Mouse (Mus musculus): ENCODE data around the gene Tox2.

Tox2 gene

GRCm38 (mm10) chr2:163202884-163203634 is at the start of gene Tox2:
Gene Tox2, plus strand, starts transcription at chr2:163203125.
- peak in 1 of 2 experiments; percentile 35 for DNase-seq (ENCODE audit: low spot score in 2 of 2)

GRCm38 (mm10) chr2:163154673-163155072 is 48.3 kb upstream of the Tox2 start:
- no peak for DNase-seq (ENCODE audit: low spot score in 2 of 2)

DNA sequence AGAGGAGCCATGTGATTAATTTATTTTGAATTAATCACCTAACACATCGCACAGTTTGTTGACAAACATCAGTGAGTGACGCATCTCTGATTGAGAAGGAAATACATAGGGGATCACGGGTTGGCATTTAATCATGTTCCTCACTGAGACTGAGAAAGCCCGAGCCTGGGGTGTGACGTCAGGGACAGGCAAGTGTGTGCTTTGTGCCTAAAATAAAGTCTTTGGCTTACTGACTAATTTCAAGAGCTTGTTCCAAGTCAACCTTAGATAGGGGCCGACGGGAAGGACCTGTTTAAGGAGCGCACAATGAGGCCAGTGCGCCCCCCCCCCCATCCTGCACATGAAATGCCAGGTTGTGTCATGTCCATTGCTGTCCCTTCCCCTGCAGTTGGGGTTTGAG is 43.9 kb upstream of the Tox2 start:
- no peak for DNase-seq (ENCODE audit: low spot score in 2 of 2)

GRCm38 (mm10) chr2:163164461-163164990 is 38.4 kb upstream of the Tox2 start:
- no peak for DNase-seq (ENCODE audit: low spot score in 2 of 2)

DNA sequence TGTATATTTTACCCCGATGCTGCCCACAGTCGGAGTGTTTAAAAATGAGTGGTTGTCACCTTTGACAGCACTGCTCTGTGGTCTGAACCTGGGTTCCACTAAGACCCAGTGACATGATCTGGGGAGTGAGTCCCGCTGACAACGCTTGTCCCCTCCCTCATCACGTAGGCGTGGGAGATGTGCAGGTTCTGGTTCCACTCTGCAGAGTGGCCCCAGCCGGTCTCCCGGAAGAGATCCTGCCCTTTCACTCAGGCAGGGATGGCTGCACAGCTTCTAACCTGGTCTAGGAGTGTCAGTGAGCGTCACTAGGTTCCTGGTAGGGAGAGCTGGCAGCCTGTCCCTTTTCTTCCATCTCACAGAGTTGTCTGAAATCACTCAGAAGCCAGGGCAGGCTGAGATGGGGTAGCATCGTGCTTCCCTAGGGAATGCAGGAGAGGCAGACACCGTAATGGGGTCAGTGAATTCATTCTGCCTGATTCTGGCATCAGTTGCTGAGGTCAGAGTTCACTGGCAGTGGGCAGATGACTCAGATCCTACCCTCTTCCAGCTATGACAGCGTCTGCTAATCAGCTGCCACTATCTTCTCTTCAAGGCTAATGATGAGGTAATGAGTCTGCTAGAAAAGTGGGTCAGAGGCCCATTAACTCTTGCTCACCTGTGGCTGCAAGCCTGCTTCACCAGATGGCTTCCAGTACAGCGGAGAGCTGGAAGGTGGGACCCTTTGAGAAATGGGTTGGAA is 36.7 kb upstream of the Tox2 start:
- DNase-seq (ENCODE audit: low spot score in 2 of 2) = no peak

GRCm38 (mm10) chr2:163171891-163172290 is 31.0 kb upstream of the Tox2 start:
- no peak for DNase-seq (ENCODE audit: low spot score in 2 of 2)

GRCm38 (mm10) chr2:163174066-163174465 is 28.9 kb upstream of the Tox2 start:
- DNase-seq (ENCODE audit: low spot score in 2 of 2) = no peak

- DNase-seq (ENCODE audit: low spot score in 2 of 2) = no peak
These were observed 27.1 kb upstream of the Tox2 start for GRCm38 (mm10) chr2:163175831-163176230.

- DNase-seq (ENCODE audit: low spot score in 2 of 2) = no peak
These were observed 26.4 kb upstream of the Tox2 start for GRCm38 (mm10) chr2:163176502-163176901.

- DNase-seq (ENCODE audit: low spot score in 2 of 2) = no peak
These were observed 15.4 kb upstream of the Tox2 start for GRCm38 (mm10) chr2:163187552-163187951.

DNA sequence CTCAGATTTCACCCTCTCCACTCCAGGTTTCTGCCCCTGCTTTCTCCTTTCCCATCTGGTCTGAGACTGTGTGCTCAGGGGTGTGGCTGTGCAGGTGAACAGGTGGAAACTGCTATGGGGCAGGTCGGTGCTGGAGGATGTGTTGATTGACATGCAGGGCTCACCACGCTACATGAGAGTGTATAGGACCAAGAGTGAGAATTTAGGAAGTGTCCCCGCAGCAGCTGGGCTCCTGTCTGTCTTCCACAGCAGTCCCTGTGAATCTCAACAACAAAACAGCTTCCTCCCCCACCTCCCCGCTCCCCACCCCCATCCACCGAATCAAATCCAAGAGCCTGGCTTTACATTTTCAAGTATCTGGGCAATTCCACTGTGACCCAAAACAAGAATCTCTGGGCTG is 13.3 kb upstream of the Tox2 start:
- no peak for DNase-seq (ENCODE audit: low spot score in 2 of 2)

GRCm38 (mm10) chr2:163190004-163190441 is 12.9 kb upstream of the Tox2 start:
- DNase-seq (ENCODE audit: low spot score in 2 of 2) = no peak

GRCm38 (mm10) chr2:163192485-163192884 is 10.4 kb upstream of the Tox2 start:
- no peak for DNase-seq (ENCODE audit: low spot score in 2 of 2)

- DNase-seq (ENCODE audit: low spot score in 2 of 2) = no peak
These were observed 8.9 kb upstream of the Tox2 start for GRCm38 (mm10) chr2:163194015-163194414.

GRCm38 (mm10) chr2:163194543-163194942 is 8.4 kb upstream of the Tox2 start:
- peak in 1 of 2 experiments; percentile 35 for DNase-seq (ENCODE audit: low spot score in 2 of 2)

- no peak for DNase-seq (ENCODE audit: low spot score in 2 of 2)
These were observed 7.7 kb upstream of the Tox2 start for GRCm38 (mm10) chr2:163195106-163195833.

DNA sequence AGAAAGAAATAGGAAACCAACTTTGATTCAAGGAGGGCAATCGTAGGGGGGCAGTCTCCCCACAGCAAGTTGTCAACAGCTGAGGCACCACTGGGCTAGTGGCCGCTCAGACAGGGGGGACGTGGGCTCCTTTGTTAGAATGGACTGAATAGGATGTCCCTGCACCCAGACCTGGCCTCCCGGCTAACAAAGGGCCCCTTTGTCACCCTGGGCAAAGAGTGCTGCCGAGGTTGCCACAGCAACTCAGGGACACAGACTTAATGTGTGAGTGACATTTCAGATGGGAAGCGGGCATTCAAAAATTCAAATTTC is 7.1 kb upstream of the Tox2 start:
- DNase-seq (ENCODE audit: low spot score in 2 of 2) = no peak

- no peak for DNase-seq (ENCODE audit: low spot score in 2 of 2)
These were observed 1.0 kb upstream of the Tox2 start for GRCm38 (mm10) chr2:163201897-163202296.

DNA sequence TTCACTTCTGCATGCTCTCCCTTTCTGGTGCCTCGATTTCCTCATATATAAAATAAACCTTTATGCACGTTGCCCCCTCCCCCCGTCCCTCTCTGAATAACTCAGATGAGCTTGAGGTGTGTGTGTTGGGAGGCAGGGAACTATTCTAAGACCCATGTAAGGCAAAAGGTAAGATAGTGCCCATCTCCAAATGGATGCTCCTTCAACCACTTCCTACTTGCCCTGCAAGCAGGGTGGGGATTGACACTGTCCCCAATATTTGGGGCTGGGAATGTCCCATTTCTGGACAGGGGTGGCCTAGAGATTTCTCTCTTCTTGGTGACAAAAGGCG is 407 bp upstream of the Tox2 start:
- no peak for DNase-seq (ENCODE audit: low spot score in 2 of 2)

GRCm38 (mm10) chr2:163203635-163204547 is 966 bp downstream of the Tox2 start:
- no peak for DNase-seq (ENCODE audit: low spot score in 2 of 2)

DNA sequence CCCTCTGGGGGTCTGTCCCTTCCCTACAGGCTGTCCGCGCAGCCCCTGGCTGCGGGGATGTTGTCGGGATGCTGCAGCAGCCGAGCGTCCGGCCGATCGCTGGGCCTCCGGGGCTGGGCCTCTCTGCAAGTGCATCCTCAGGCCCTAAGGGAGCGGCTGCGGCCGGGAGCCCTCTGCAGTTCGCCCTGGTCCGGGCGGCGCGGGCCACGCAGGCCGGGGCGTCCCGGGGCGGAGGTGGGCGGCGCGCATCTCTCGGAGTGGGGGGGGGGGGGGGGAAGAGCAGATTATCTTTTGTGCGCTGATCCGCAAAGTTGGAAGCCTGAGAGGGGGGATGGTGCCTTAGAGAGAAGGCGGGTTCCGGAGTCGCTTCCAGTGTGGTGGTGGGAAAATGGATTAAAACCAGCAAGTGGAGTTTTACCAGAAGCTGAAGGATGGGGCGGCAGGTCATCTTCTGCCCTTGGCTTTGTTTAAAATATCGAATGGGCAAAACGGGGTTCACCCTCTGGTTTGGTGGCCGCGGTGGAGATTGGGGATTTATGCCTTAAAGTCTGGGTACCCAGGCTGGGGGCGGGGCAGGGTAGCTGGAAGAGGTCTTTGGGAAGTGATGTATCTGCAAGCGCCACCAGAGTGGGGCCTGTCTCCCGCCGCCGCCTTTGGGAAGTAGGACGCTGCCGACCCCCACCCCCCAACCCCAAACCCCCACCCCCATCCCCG is 1.8 kb downstream of the Tox2 start:
- DNase-seq (ENCODE audit: low spot score in 2 of 2) = no peak

Measured in urinary bladder, postnatal 4 days (tissue).